Mouse (Mus musculus) kidney, embryonic 16.5 days (tissue): ENCODE measurements at regions not wholly inside any gene's neighbourhood (a gene's known extent, or its start where the extent isn't known, plus 50 kb on each side); places are given as distances from the start of the nearest gene placed in this dataset.

Experiments
- ATAC-seq: fragments of 200-750 bp; cut with Nextera tagmentation; 2 replicates; pipeline ENCODE4 v1.8.0; 2017; ENCODE audit warnings: moderate TSS enrichment; ENCODE audit not compliant: low FRiP score, low TSS enrichment
- H3K27ac ChIP-seq: fragments of 300-500 bp; sonication (generic); 2 replicates; pipeline ENCODE4 v1.5.1; 2014; ENCODE audit warnings: low read length
- H3K27me3 ChIP-seq: fragments of 300-500 bp; sonication (generic); 2 replicates; pipeline ENCODE4 v1.6.1; 2014; ENCODE audit warnings: low read length, control low read depth, mixed read lengths; ENCODE audit not compliant: insufficient read depth
- H3K36me3 ChIP-seq: fragments of 300-500 bp; sonication (generic); 2 replicates; pipeline ENCODE4 v1.6.1; 2014; ENCODE audit warnings: low read length, control low read depth, mixed read lengths; ENCODE audit not compliant: insufficient read depth
- H3K4me1 ChIP-seq: fragments of 300-500 bp; sonication (generic); 2 replicates; pipeline ENCODE4 v1.6.1; 2014; ENCODE audit warnings: low read length, control low read depth, mixed read lengths; ENCODE audit not compliant: insufficient read depth
- H3K4me2 ChIP-seq: fragments of 300-500 bp; sonication (generic); replicated peaks from 2 replicates; pipeline ENCODE4 v1.6.1; 2014; ENCODE audit warnings: low read depth, low read length
- H3K4me3 ChIP-seq: fragments of 300-500 bp; sonication (generic); 2 replicates; pipeline ENCODE4 v1.5.1; 2014; ENCODE audit warnings: mild to moderate bottlenecking, low read length
- H3K9ac ChIP-seq: fragments of 300-500 bp; sonication (generic); replicated peaks from 2 replicates; pipeline ENCODE4 v1.6.1; 2014; ENCODE audit warnings: low read length
- H3K9me3 ChIP-seq: fragments of 300-500 bp; sonication (generic); 2 replicates; pipeline ENCODE4 v1.6.1; 2016; ENCODE audit warnings: low read length, control low read depth
- WGBS: fragments of 180-500 bp; shearing (Covaris S2); extraction: QIAGEN DNeasy Blood & Tissue Kit; methylation state at CpG from one replicate; pipeline ENCODE4 v1.1.7; 2014; 5-methylcytosine and 5-hydroxymethylcytosine counted together

DNA sequence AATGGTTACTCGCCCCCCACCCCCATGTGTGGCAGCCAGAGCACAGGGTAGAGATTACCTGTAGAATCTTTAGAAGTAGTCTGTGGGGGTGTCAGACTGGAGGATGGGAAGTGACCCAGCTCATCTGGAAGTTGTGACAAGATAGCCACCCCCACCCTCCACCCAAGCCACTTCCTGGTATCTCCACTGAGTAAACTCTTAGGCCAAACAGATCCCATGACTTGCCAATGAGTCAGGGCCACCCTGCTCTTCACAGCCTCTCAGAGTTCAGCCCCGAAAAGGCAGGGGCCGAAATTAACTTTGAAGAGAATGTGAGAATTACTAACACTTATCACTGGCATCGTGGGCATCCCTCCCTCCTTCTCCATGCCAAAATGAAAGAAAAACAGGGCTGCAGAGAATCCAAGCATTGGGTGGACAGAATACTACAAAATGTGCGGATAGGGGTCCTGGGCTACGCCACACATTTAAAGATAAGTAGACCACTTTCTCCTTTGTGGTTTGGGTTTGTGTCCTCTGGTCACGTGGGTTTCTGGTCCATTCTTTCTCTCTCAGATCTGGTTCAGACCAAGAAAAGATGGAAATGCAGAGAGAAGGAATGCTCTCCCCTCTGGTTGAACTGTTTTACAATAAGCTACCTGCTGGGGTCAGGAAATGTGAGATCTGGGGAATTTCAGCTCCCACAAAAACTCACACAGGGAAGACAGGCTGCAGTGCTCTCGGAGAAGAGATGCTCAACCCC, 250.6 kb downstream of the Sox9 start:
- Histone ChIP-seq H3K9ac (no peak overlapping the region), H3K4me2 (no peak overlapping the region), H3K27ac (no peak overlapping the region), H3K36me3 (no peaks in the 10 kb centered on the region), H3K27me3 (no peaks in the 10 kb centered on the region; the same call in 1 of the 2 replicates), H3K4me1 (0 out of 2 replicates have a peak, but pooled peaks cover 9% of the 10 kb centered on the region), H3K4me3 (no peak overlapping the region), H3K9me3 (no peaks in the 10 kb centered on the region)
- ATAC-seq = no peak
- 80% methylated on average over 8 of the region's 8 CpGs for WGBS

GRCm38 (mm10) chr11:113034911-113035310, 252.9 kb downstream of the Sox9 start:
- no peak overlapping the region for H3K4me3 ChIP-seq
- no peak overlapping the region for H3K4me2 ChIP-seq
- 87% methylated on average over 13 of the region's 13 CpGs for WGBS
- no peak overlapping the region for H3K9ac ChIP-seq
- no peak for ATAC-seq
- H3K9me3 ChIP-seq = no peaks in the 10 kb centered on the region
- 0 out of 2 replicates have a peak, but pooled peaks cover 9% of the 10 kb centered on the region for H3K4me1 ChIP-seq
- no peaks in the 10 kb centered on the region for H3K36me3 ChIP-seq
- no peaks in the 10 kb centered on the region; the same call in 1 of the 2 replicates for H3K27me3 ChIP-seq
- no peak overlapping the region for H3K27ac ChIP-seq

GRCm38 (mm10) chr11:113037736-113038135, 255.7 kb downstream of the Sox9 start:
- Histone ChIP-seq H3K27ac (no peak overlapping the region), H3K9ac (no peak overlapping the region), H3K4me3 (no peak overlapping the region), H3K9me3 (no peaks in the 10 kb centered on the region), H3K4me1 (0 out of 2 replicates have a peak, but pooled peaks cover 4% of the 10 kb centered on the region), H3K27me3 (no peaks in the 10 kb centered on the region; the same call in 1 of the 2 replicates), H3K4me2 (no peak overlapping the region), H3K36me3 (no peaks in the 10 kb centered on the region)
- whole genome bisulfite sequencing = 79% methylated on average over 4 of the region's 4 CpGs
- no peak for ATAC-seq

- no peaks in the 10 kb centered on the region for H3K9me3 ChIP-seq
- no peaks in the 10 kb centered on the region for H3K27me3 ChIP-seq
- no peak overlapping the region for H3K4me3 ChIP-seq
- 38% methylated on average over 5 of the region's 5 CpGs for WGBS
- ATAC-seq = no peak
- no peak overlapping the region for H3K4me2 ChIP-seq
- peaks cover 38% of the 10 kb centered on the region for H3K4me1 ChIP-seq
- H3K36me3 ChIP-seq = no peaks in the 10 kb centered on the region
- H3K9ac ChIP-seq = no peak overlapping the region
- no peak overlapping the region for H3K27ac ChIP-seq
Measured at GRCm38 (mm10) chr11:113042710-113043109, 260.7 kb downstream of the Sox9 start.

GRCm38 (mm10) chr11:113046200-113047051, 264.4 kb downstream of the Sox9 start:
- H3K27me3 ChIP-seq = no peaks in the 10 kb centered on the region
- no peaks in the 10 kb centered on the region for H3K36me3 ChIP-seq
- H3K4me1 ChIP-seq = peaks cover 48% of the 10 kb centered on the region
- no peak overlapping the region for H3K27ac ChIP-seq
- no peak overlapping the region for H3K9ac ChIP-seq
- H3K9me3 ChIP-seq = no peaks in the 10 kb centered on the region
- no peak overlapping the region for H3K4me3 ChIP-seq
- WGBS = 38% methylated on average over 20 of the region's 20 CpGs
- ATAC-seq = peak; percentile 7; the same call in 1 of the 2 replicates
- H3K4me2 ChIP-seq = 0 out of 2 replicates have a peak overlapping the region, but pooled peaks have one; percentile 6

GRCm38 (mm10) chr11:113048158-113048557, 266.1 kb downstream of the Sox9 start:
- Histone ChIP-seq H3K4me3 (no peak overlapping the region), H3K36me3 (no peaks in the 10 kb centered on the region), H3K4me2 (no peak overlapping the region), H3K27ac (no peak overlapping the region), H3K4me1 (peaks cover 41% of the 10 kb centered on the region), H3K9ac (no peak overlapping the region), H3K27me3 (no peaks in the 10 kb centered on the region), H3K9me3 (no peaks in the 10 kb centered on the region)
- 77% methylated on average over 7 of the region's 7 CpGs for WGBS
- ATAC-seq = no peak

DNA sequence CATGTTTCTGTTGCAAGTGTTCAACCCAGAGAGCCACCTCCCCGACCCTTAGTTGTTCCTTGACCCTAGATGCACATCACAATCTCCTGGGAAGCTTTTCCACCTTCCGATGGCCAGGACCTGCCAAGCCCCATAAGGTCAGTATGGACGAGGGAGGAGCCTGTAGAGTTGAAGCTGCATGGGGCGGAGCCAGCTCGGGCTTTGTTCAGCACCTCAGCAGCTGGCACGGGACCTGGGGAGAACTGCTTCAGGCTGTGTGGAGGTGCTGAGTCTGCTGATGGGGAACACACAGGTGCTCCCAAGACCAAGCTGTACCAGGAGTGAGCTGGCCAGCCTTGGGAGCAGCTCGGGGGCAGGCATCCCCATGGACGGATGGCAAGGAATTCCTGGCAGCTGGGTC, 267.6 kb downstream of the Sox9 start:
- Histone ChIP-seq H3K36me3 (no peaks in the 10 kb centered on the region), H3K4me1 (peaks cover 31% of the 10 kb centered on the region), H3K4me3 (no peak overlapping the region), H3K4me2 (no peak overlapping the region), H3K9me3 (no peaks in the 10 kb centered on the region), H3K27me3 (no peaks in the 10 kb centered on the region), H3K27ac (no peak overlapping the region), H3K9ac (no peak overlapping the region)
- 57% methylated on average over 8 of the region's 8 CpGs for WGBS
- ATAC-seq = no peak; the same call in 1 of the 2 replicates

DNA sequence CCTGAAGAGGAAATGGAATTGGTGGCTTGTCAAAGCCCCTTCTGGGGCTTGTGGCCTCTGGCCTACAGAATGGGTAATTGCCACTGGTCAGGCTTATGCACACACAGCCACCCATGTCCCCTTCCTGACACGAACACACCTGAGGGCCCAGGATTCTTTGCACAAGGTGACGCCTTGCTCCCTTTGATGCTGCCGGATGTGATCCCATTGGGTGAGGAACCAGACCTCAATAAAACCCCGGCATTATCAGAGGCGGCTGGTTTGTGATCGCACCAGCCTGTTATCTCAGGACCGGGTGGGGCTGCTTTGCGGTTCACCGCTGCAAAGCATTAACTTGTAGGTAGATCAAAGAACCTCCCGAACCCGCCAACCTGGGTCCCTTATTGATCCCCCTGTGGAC, 270.5 kb downstream of the Sox9 start:
- ATAC-seq = no peak
- WGBS = 85% methylated on average over 11 of the region's 11 CpGs
- Histone ChIP-seq H3K9ac (no peak overlapping the region), H3K4me1 (peaks cover 27% of the 10 kb centered on the region), H3K9me3 (no peaks in the 10 kb centered on the region), H3K27ac (no peak overlapping the region), H3K4me3 (no peak overlapping the region), H3K4me2 (no peak overlapping the region), H3K36me3 (no peaks in the 10 kb centered on the region), H3K27me3 (no peaks in the 10 kb centered on the region)

GRCm38 (mm10) chr11:113056042-113056632, 274.1 kb downstream of the Sox9 start:
- H3K4me2 ChIP-seq = no peak overlapping the region
- 66% methylated on average over 12 of the region's 12 CpGs for WGBS
- no peak overlapping the region for H3K27ac ChIP-seq
- ATAC-seq = peak; percentile 11; the same call in 1 of the 2 replicates
- no peaks in the 10 kb centered on the region for H3K27me3 ChIP-seq
- H3K9me3 ChIP-seq = no peaks in the 10 kb centered on the region
- no peaks in the 10 kb centered on the region for H3K36me3 ChIP-seq
- no peak overlapping the region for H3K4me3 ChIP-seq
- no peak overlapping the region for H3K9ac ChIP-seq
- H3K4me1 ChIP-seq = peaks cover 36% of the 10 kb centered on the region
